Mouse (Mus musculus): Measurements from ENCODE around the gene Sgca.

DNA sequence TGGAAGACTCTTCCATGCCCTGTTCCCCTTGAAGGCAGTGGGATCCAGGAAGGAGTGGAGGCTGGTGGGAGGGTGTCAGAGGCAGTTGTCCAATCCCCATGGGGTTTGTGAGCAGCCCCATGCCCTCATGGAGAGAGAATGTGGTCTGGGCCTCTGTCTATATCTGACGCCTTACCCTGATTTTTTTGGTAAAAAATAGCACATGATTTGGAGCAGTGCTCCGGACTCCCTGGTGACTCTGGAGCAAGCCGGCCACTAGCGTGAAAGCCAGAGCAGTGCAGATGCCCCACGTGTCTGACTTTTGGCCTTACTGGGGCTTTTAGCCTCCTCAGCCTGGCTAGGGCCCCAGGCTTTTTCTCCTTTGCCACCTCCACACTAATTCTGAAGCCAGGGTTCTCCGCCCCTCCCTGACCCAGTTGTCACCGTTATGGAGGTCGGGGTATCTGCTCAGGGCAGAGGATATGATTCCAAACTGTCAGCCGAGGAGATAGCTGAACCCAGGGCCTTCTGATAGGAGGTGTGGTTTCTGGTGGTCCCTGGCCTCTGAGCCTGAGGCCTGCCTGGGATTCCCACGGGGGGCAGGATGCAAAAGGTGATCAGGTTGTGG lies 18.2 kb upstream of the Sgca start:
- TF ChIP-seq CTCF (IDR thresholded peaks at IDR 0.05; ENCODE audit: low read depth): no peak
- TF ChIP-seq EP300 (IDR thresholded peaks at IDR 0.05; ENCODE audit: low read depth): no peak

All from heart, postnatal 0 days (tissue).